Mouse (Mus musculus): ENCODE results near the gene Ehf. TPM values are rescaled to one million over a fixed set of nuclear protein-coding genes. Genes with fewer than 3 reads are reported as not detected.

The Ehf gene
- polyA plus RNA-seq, 1 experiment from 2014 or later = 3.0 TPM

DNA sequence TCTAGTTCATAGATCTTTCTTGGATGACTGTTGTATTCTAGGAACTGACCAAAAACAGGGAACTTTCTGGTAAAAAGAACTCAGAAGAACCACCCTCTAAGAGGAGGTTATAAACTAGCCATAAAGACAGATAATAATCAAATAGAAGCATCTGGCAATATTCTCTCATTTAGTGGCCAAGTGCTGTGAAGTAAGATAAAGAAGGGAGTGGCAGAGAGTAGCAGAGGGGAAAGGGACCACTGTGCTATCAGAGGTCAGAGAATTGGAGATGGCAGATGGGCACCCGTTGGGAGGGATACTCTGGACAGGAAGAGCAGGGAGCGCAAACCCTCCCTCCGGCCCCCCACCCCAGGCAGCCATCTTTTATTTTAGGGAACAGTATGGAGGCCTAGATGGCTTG, 34.3 kb upstream of the Ehf start:
- H3K36me3 ChIP-seq (ENCODE audit: insufficient read depth) = no peaks in the 10 kb centered on the region
- ATAC-seq (ENCODE audit: insufficient read depth) (no peak), DNase-seq (no peak)
- TF ChIP-seq CTCF (IDR thresholded peaks at IDR 0.05; ENCODE audit: low read depth) = no peak
- H3K9me3 ChIP-seq (ENCODE audit: low read depth, low read length) = no peaks in the 10 kb centered on the region
- H3K4me1 ChIP-seq (ENCODE audit: insufficient read depth) = no peaks in the 10 kb centered on the region
- H3K4me3 ChIP-seq (ENCODE audit: low read depth, low read length) = no peak overlapping the region
- WGBS = 78% methylated on average over 3 of the region's 3 CpGs
- H3K27ac ChIP-seq (ENCODE audit: low read depth) = no peak overlapping the region
- H3K4me2 ChIP-seq = no peak overlapping the region
- no peak overlapping the region for H3K9ac ChIP-seq
- no peaks in the 10 kb centered on the region for H3K27me3 ChIP-seq (ENCODE audit: insufficient read depth, low read length)

DNA sequence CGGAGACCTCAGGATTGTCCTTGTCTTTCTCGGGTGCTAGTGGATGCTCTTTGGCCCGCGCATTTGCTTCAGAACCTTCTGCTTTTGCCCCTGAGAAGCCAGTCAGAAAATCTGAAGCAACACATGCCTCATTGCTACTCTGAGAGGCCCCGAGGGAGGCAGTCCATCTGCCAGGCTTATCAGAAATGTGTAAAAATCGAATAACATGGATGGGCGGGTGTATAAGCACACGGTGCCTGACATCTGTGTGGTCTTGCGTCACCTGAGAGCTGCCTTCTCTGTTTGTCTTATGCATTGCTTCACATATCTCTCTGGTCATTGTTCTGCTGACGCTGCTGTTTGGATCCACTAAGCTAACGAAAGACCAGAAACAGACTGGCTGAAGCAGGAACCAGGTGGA, 33.5 kb upstream of the Ehf start:
- H3K27me3 ChIP-seq (ENCODE audit: insufficient read depth, low read length) = no peaks in the 10 kb centered on the region
- WGBS = 54% methylated on average over 11 of the region's 11 CpGs
- TF ChIP-seq CTCF (IDR thresholded peaks at IDR 0.05; ENCODE audit: low read depth) = no peak
- no peaks in the 10 kb centered on the region for H3K9me3 ChIP-seq (ENCODE audit: low read depth, low read length)
- no peak overlapping the region for H3K4me2 ChIP-seq
- no peaks in the 10 kb centered on the region for H3K4me1 ChIP-seq (ENCODE audit: insufficient read depth)
- H3K9ac ChIP-seq = no peak overlapping the region
- H3K4me3 ChIP-seq (ENCODE audit: low read depth, low read length) = no peak overlapping the region
- no peak for ATAC-seq (ENCODE audit: insufficient read depth)
- no peak for DNase-seq
- H3K27ac ChIP-seq (ENCODE audit: low read depth) = no peak overlapping the region
- H3K36me3 ChIP-seq (ENCODE audit: insufficient read depth) = no peaks in the 10 kb centered on the region

DNA sequence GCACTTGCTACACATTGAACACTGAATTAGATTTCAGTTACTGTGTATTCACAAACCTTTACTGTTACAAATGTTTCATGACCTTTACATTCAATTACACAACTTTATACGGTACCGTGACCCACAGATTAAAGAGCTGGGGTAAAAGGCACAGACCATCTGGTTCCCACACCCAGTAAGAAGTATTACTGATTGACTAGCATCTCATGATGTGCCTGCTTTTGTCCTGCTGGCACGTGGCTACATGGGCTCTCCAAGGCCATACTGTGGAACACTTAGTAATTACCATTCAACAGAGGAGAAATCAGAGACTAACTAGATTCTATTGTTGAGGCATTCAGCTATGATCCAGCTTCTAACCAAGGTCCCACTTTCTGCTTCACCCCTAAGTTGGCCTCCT, 32.9 kb upstream of the Ehf start:
- H3K4me1 ChIP-seq (ENCODE audit: insufficient read depth) = no peaks in the 10 kb centered on the region
- 80% methylated on average over 3 of the region's 3 CpGs for WGBS
- no peak overlapping the region for H3K9ac ChIP-seq
- H3K36me3 ChIP-seq (ENCODE audit: insufficient read depth) = no peaks in the 10 kb centered on the region
- H3K27me3 ChIP-seq (ENCODE audit: insufficient read depth, low read length) = no peaks in the 10 kb centered on the region
- no peak overlapping the region for H3K4me2 ChIP-seq
- DNase-seq (no peak), ATAC-seq (ENCODE audit: insufficient read depth) (no peak)
- TF ChIP-seq CTCF (IDR thresholded peaks at IDR 0.05; ENCODE audit: low read depth) = no peak
- H3K4me3 ChIP-seq (ENCODE audit: low read depth, low read length) = no peak overlapping the region
- H3K27ac ChIP-seq (ENCODE audit: low read depth) = no peak overlapping the region
- H3K9me3 ChIP-seq (ENCODE audit: low read depth, low read length) = no peaks in the 10 kb centered on the region

DNA sequence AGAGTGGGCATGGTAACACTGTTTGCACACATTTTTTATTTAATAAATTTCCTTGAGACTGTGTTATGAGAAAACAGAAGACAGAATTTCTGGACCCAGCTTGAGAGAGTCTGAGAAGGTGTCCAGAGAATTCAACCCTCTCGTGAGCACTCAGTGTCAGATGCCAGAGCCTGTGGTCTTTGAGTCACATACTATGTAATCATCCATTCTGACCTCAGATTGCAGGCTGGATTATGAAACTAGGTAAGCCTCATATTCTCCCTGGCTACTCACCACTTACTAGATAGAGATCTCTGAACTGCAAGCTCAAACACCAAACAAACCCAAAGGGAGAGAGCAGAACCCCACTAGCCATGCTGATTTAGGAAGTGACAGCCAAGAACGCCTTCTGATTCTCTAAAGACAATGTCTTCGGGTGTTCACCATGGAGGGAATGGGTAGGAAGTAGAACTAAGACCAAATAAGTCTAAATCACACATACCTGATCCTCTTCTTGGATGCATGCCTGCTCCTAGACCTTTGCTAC, 28.7 kb upstream of the Ehf start:
- DNase-seq (no peak), ATAC-seq (ENCODE audit: insufficient read depth) (no peak)
- Histone ChIP-seq H3K27me3 (ENCODE audit: insufficient read depth, low read length) (no peaks in the 10 kb centered on the region), H3K9me3 (ENCODE audit: low read depth, low read length) (no peaks in the 10 kb centered on the region), H3K36me3 (ENCODE audit: insufficient read depth) (no peaks in the 10 kb centered on the region), H3K9ac (no peak overlapping the region), H3K4me3 (ENCODE audit: low read depth, low read length) (no peak overlapping the region), H3K4me2 (no peak overlapping the region), H3K4me1 (ENCODE audit: insufficient read depth) (no peaks in the 10 kb centered on the region), H3K27ac (ENCODE audit: low read depth) (no peak overlapping the region)
- WGBS = 79% methylated on average over 3 of the region's 3 CpGs
- no peak for TF ChIP-seq CTCF (IDR thresholded peaks at IDR 0.05; ENCODE audit: low read depth)

DNA sequence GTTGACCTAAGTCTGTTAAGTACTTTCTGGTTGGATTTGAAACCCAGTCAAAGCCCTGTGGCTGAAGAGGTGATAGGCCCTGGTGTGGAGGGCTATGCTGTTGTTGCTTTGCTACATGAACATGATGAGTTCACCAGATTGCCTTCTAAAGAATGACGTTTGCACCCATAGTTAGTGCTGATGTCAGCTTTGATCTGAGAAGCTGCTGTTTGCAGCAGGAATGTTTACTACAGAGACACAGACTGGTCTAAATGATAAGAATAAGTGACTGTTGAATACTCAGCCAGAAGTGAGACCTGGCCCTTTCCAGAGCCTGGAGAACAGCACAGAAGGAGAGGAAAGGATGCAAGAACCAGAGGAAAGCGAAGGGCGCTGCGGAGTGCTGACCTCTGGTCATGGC, 25.7 kb upstream of the Ehf start:
- no peak for TF ChIP-seq CTCF (IDR thresholded peaks at IDR 0.05; ENCODE audit: low read depth)
- no peak for ATAC-seq (ENCODE audit: insufficient read depth)
- Histone ChIP-seq H3K36me3 (ENCODE audit: insufficient read depth) (no peaks in the 10 kb centered on the region), H3K27me3 (ENCODE audit: insufficient read depth, low read length) (no peaks in the 10 kb centered on the region), H3K4me1 (ENCODE audit: insufficient read depth) (no peaks in the 10 kb centered on the region), H3K4me2 (no peak overlapping the region), H3K27ac (ENCODE audit: low read depth) (no peak overlapping the region), H3K9ac (no peak overlapping the region), H3K4me3 (ENCODE audit: low read depth, low read length) (no peak overlapping the region), H3K9me3 (ENCODE audit: low read depth, low read length) (no peaks in the 10 kb centered on the region)
- WGBS = 80% methylated on average over 4 of the region's 4 CpGs
- DNase-seq = no peak

DNA sequence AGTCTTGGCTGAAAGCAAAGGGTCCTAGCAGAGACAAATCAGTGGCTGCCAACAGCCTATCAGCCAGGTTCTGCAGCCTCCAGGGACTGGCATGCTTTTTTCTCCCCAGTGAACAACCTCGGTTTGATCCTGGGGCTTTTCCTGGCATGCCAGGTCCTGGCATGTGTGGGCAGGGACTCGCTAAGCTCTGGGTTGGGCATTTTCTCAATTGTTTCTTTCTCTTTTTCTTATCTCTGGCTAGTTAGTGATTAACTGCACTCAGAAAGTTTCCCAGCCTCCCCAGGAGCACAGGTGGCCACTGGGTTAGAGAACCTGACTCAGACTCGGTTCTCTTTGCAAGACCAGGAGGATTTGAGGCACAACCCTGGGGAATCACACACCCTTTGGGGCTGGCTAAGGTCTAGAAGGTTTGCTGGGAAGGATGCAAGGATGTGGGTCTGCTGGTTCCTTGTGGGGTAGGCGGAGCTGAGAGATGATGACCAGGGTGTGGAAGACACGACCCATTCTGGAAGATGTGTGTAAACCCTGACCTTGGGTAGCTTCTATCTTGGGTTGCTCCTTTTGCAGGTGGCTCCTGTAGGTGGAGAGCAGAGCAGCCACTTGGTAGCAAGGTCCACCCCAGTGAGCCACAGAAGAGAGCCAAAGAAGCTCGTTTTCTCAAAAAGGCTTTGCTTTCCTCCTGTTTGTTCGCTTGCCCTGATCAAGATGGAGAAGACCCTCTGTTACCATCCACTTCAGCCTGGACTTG, 22.4 kb upstream of the Ehf start:
- H3K4me2 ChIP-seq = no peak overlapping the region
- no peak overlapping the region for H3K9ac ChIP-seq
- H3K27ac ChIP-seq (ENCODE audit: low read depth) = peak overlapping the region; percentile 79
- no peak overlapping the region for H3K4me3 ChIP-seq (ENCODE audit: low read depth, low read length)
- H3K27me3 ChIP-seq (ENCODE audit: insufficient read depth, low read length) = no peaks in the 10 kb centered on the region
- no peaks in the 10 kb centered on the region for H3K36me3 ChIP-seq (ENCODE audit: insufficient read depth)
- peak; percentile 62; the same call in 1 of the 2 replicates for ATAC-seq (ENCODE audit: insufficient read depth)
- 53% methylated on average over 7 of the region's 7 CpGs for WGBS
- no peak for TF ChIP-seq CTCF (IDR thresholded peaks at IDR 0.05; ENCODE audit: low read depth)
- H3K4me1 ChIP-seq (ENCODE audit: insufficient read depth) = no peaks in the 10 kb centered on the region
- peak; percentile 51 for DNase-seq
- no peaks in the 10 kb centered on the region for H3K9me3 ChIP-seq (ENCODE audit: low read depth, low read length)

DNA sequence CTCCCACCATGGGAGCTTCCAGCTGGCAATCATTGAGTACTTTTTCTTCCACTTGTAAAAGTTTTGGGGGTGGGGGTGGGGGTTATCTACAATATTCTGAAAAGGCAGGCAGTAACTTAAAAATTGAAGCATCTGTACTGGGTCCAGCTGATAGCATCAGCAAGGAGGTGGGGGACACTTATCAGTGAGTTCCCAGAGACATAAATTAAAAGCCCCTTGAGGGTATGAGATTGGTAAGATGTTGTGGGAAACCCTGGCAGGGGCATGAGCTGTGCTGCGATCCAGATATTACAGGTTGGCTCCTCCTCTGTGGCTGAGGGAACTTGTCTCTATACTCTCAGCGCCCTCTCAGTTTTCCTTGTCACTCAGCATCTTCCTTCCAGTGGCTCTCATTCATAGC, 21.2 kb upstream of the Ehf start:
- Histone ChIP-seq H3K4me3 (ENCODE audit: low read depth, low read length) (no peak overlapping the region), H3K36me3 (ENCODE audit: insufficient read depth) (no peaks in the 10 kb centered on the region), H3K4me1 (ENCODE audit: insufficient read depth) (no peaks in the 10 kb centered on the region), H3K27me3 (ENCODE audit: insufficient read depth, low read length) (no peaks in the 10 kb centered on the region), H3K4me2 (no peak overlapping the region), H3K9ac (no peak overlapping the region), H3K27ac (ENCODE audit: low read depth) (peak overlapping the region; percentile 79; the same call in 1 of the 2 replicates), H3K9me3 (ENCODE audit: low read depth, low read length) (no peaks in the 10 kb centered on the region)
- no peak for DNase-seq
- no peak for TF ChIP-seq CTCF (IDR thresholded peaks at IDR 0.05; ENCODE audit: low read depth)
- no peak for ATAC-seq (ENCODE audit: insufficient read depth)
- WGBS = 62% methylated on average over 2 of the region's 2 CpGs
